Mouse (Mus musculus): ENCODE results near the gene Shisa5.

The Shisa5 gene

GRCm38 (mm10) chr9:109092799-109093198, 54.4 kb downstream of the Shisa5 start:
- no peak for DNase-seq (ENCODE audit: low read depth, low spot score)

GRCm38 (mm10) chr9:109093786-109094552, 55.6 kb downstream of the Shisa5 start:
- no peak for DNase-seq (ENCODE audit: low read depth, low spot score)

DNA sequence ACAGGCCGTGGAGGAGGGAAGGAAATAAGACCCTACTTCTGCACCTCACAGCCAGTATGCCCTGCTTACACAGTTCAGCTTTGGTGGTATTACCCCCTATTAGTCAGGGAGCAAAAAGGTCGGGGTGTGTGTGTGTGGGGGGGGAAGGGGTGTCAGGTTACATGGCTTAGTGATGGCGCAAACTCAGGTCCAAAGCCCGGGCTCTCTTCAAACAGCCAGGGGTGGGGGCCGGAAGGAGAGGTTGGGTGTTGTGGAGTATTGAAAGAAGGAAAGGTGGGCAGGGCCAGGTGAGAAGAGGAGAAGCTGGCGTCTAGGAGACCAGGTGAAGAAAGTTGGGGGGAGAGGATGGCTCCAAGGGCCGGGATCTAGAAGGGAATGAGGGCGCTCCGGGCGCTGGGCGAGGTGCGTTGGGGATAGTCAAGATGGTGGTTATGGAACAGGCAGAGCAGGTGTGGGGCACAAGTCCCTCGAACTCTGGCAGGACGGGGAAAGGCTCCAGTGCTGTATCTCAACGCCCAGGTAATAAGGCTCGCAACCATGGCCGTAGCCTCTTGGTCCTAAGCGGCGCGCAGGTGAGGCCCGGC, 56.3 kb downstream of the Shisa5 start:
- DNase-seq (ENCODE audit: low read depth, low spot score): no peak

DNA sequence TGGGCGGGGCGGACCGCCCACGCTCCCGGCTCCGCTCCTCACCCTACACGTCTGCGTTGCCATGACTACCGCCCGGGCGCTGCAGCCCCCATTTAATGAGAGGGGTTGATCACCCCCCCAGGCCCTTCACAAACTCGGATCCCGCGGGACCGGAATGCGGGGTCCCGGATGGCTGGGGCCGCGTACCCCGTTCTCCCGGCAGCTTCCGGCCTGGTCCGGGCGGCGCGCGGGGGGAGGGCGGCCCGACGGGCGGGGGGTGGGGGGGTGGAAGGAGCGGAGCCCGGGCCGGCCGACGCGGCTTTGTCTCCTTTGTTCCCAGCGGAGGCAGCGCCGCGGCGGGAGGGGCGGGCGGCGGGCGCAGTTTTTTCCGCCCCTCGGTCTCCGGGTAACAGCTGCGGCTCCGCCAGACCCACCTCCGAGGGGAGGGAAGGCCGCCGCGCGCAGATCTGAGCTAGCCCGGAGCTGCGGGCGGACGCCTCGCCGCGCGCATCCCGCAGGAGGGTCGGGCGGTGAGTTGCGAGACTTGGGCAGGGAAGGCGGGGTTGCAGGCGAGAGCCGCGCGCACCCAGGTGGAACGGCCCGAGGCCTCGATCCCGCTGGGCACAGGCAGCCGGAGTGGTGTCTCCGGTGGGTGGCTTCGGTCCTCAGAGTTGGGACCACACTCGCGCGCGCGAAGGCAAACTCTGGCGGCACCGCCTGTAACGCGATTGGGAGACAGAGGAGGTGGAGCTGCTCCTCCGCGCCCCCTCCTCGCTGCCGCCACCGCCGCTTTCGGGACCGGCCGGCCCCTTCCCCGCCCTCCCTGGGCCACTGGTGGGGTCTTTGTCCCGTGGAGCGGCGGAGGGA, 57.0 kb downstream of the Shisa5 start, which contains the start of gene Plxnb1:
Gene Plxnb1 (plus strand): TSS at position 253 of the 846 bp plus-strand sequence.
- DNase-seq (ENCODE audit: low read depth, low spot score): peak; percentile 69

DNA sequence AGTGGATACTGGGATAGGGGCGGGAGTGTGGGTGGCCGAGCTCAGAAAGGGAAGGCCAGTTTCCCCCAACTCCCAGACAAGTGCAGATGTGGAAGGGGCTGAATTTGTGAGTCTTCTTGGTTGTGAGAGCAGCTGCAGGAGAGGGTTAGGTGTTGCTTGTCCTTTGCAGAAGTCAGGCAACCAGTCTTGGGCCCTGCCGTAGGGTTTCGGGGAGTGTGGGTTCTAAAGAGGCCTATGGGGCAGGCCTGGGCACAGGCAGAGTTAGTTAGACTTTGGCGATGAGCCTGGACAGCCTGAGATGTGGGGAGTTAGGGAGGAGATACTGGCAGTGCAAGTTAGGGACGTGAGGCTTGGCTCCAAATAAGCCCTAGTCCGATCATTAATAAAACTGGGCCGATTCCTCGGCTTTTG, 57.9 kb downstream of the Shisa5 start:
- peak; percentile 60 for DNase-seq (ENCODE audit: low read depth, low spot score)

- DNase-seq (ENCODE audit: low read depth, low spot score): no peak
Measured at GRCm38 (mm10) chr9:109096856-109097255, 58.5 kb downstream of the Shisa5 start.

DNA sequence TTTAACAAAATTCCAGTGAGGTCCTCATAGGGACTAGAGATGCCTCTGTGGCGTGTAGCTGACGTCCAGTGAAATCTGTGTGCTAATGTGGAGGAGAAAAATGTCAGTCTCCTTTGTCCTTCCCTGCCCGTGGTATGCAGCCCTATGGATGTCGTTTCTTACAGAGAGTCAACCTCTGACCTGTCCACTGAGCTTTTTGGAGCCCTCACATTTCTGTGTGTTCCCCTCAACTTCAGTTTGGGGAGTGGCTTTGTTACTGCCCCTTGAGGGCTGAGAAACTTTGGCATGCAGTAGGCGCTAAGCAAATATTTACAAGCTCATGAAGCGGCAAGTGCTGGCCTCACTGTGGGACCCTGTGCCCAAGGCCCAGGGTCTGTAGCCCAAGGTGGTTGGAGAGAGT, 58.9 kb downstream of the Shisa5 start:
- DNase-seq (ENCODE audit: low read depth, low spot score): no peak

DNA sequence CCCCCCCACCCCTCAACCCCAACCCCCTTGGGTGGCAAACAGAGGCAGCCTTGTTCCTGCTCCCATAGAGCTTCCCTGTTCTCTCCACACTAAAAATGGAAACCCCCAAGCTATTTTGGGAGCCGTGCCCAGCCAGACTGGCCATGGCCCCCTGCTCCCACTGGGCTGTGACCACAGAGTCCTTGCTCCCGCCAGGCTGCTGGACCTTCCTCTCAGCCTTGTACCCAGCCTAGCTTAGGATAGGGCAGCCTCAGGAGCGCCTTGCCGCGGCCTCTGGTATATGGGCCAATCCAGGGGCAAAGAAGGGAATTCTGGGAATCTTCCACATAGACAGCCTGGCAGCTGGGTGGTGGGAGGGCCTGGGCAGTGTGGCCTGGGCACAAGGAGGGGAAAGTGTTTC, 59.5 kb downstream of the Shisa5 start:
- DNase-seq (ENCODE audit: low read depth, low spot score): peak; percentile 89

DNA sequence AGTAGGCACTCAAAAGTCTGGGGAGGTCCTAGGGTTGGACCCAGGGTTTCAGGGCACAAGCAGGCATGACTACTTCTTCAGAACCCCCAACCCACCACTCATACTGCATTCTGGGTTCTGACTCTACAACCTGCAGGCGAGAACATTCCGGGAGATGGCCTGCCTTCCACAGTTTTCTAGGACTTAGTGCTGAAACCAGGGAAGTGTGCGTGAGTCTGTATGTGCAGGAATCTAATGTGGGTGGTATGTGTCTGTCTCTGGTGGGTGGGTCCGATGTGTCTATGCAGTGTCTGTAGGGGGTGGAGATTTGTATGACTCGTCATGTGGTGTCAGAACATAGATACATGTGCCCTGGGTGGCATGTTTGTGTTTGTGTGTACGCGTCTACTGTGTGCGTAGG, 60.0 kb downstream of the Shisa5 start:
- DNase-seq (ENCODE audit: low read depth, low spot score): no peak

DNA sequence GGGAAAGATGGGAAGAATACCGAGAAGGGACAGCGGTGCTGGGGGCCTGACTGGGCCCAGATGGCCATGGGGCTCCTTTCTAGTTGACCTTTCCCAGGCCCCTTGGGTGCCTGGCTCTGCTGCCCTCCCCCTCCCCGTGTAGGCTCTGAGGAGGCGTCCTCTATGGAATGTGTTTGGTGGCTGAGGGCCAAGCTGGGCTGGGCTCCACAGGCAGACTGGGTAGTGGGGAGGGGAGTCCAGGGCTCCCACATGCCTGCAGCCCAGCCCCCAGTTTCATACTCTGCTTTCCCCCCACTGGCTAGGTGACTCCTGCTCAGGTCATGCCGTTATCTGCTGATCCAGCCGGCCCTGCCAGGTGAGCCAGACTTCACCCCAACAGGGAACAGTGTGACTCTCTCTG, 60.6 kb downstream of the Shisa5 start:
- peak; percentile 48 for DNase-seq (ENCODE audit: low read depth, low spot score)

DNA sequence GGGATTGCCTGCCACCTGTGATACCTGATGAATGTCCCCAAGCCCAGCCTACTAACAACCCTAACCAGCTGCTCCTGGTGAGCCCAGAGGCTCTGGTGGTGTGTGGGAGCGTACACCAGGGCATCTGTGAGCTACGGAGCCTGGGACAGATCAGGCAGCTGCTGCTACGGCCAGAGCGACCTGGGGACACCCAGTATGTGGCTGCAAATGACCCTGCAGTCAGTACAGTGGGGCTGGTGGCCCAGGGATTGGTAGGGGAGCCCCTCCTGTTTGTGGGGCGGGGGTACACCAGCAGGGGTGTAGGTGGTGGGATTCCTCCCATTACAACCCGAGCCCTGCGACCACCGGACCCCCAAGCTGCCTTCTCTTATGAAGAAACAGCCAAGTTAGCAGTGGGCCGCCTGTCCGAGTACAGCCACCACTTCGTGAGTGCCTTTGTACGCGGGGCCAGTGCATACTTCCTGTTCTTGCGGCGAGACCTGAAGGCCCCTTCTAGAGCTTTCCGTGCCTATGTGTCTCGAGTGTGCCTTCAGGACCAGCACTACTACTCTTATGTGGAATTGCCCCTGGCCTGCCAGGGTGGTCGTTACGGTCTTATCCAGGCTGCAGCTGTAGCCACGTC, 62.1 kb downstream of the Shisa5 start:
- no peak for DNase-seq (ENCODE audit: low read depth, low spot score)

GRCm38 (mm10) chr9:109101933-109102445, 63.6 kb downstream of the Shisa5 start:
- no peak for DNase-seq (ENCODE audit: low read depth, low spot score)

- no peak for DNase-seq (ENCODE audit: low read depth, low spot score)
Measured at GRCm38 (mm10) chr9:109102541-109102940, 64.2 kb downstream of the Shisa5 start.

DNA sequence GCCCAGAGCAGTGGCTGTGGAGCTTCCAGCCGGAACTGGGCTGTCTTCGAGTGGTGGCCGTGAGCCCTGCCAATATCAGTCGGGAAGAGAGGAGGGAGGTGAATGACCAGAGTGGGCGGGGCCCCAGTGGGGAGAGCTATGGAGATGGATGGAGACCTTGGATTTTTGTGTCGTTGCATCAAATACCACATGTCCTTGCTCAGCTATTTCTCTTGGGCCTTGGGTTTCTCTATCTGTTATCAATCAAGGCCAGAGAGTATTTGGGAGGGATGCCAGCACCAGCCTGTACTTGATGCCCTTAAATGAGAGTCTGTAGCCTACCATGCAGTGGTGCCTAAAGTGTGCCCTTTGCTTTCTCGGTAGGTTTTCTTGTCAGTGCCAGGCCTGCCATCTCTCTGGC, 64.9 kb downstream of the Shisa5 start:
- no peak for DNase-seq (ENCODE audit: low read depth, low spot score)

GRCm38 (mm10) chr9:109104083-109104482, 65.7 kb downstream of the Shisa5 start:
- DNase-seq (ENCODE audit: low read depth, low spot score): no peak

DNA sequence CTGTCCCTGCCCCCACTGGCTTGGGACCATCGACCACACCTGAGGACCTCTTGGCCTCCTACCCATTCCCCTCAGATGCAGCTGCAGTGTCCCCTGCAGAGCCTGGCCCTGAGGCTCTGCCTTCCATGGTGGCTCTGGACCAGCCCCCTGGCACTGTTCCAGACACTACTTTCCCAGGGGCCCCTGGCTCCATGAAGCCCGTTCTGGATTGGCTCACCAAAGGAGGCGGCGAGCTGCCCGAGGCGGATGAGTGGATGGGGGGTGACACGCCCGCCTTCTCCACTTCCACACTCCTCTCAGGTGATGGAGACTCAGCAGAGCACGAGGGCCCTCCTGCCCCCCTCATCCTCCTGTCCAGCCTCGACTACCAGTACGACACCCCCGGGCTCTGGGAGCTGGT, 66.6 kb downstream of the Shisa5 start:
- DNase-seq (ENCODE audit: low read depth, low spot score): no peak

DNA sequence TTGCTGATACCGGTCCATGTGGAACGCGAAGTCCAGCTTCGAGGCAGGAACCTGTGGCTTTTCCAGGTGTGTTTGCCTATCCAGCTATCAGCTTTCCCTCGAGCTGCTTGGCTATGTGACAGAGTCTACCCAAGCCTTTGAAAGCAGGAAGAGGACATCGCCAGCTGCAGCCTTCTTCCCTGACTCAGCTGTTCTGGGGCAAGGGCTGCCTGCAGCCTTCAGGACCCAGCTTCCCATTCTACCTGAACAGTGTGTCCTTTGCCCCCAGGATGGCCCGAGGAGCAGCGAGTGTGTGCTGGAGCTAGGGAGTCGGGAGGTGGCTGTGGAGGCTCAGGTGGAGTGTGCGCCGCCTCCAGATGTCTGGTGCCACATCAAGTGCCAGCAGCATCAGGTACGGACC, 67.3 kb downstream of the Shisa5 start:
- no peak for DNase-seq (ENCODE audit: low read depth, low spot score)

- no peak for DNase-seq (ENCODE audit: low read depth, low spot score)
Measured at GRCm38 (mm10) chr9:109107341-109107740, 69.0 kb downstream of the Shisa5 start.
